Mouse (Mus musculus) adrenal gland, postnatal 10 days (tissue): ENCODE data around the gene Tnk1. TPM values are rescaled to one million over a fixed set of nuclear protein-coding genes. Genes with fewer than 3 reads are reported as not detected.
A peak's percentile ranks its signal among the peaks of the same experiment; 100 is the strongest.

Source experiments
- DNase-seq: peaks from one replicate; pipeline ENCODE4 v3.0.0; 2021; ENCODE audit warnings: mixed read lengths
- microRNA-seq: library from miRNA; unstranded; fragments of <30 nt; microRNA quantifications from one replicate; pipeline ENCODE4 v1.2.0, GENCODE M21; 2021
- total RNA-seq, 2 experiments: library from RNA; stranded (reverse); gene quantifications; 2 replicates each; pipeline ENCODE4 v1.2.3; 2021

The Tnk1 gene
- total RNA-seq, 2 experiments from 2014 or later = 0.12 to 0.24 TPM

- no peak for DNase-seq
These were observed 55.2 kb downstream of the Tnk1 start for GRCm38 (mm10) chr11:69803328-69803727.

- peak; percentile 94 for DNase-seq
These were observed 55.9 kb downstream of the Tnk1 start for GRCm38 (mm10) chr11:69802648-69803105.

GRCm38 (mm10) chr11:69801379-69801977, 57.1 kb downstream of the Tnk1 start, which contains the start of gene Fgf11:
Fgf11 (minus strand) TSS chr11:69801857.
- peak; percentile 31 for DNase-seq

Small RNA genes lying within 50 kb of the gene (microRNA-seq; reads per million reads assigned to microRNA genes)
- gene Mir6924 = not detected

Other genes with a start within 250 kb of the Tnk1 start
- gene Shbg, start 240.8 kb downstream of the Tnk1 start, total RNA-seq = under 1 TPM; 0.27 to 0.36 TPM
- gene Sat2, start 236.7 kb downstream of the Tnk1 start, total RNA-seq = 10 to 100 TPM in 1 of 2 experiments, 1 to 10 TPM in 1; 9.2 to 10.1 TPM
- gene Fxr2, start 225.7 kb downstream of the Tnk1 start, total RNA-seq = 10 to 100 TPM; 61.9 to 80.2 TPM
- gene Sox15, start 203.4 kb downstream of the Tnk1 start, total RNA-seq = not detected
- 100 to 1,000 TPM; 114 to 116 TPM for gene Mpdu1, start 196.1 kb downstream of the Tnk1 start, total RNA-seq
- gene Cd68, start 192.6 kb downstream of the Tnk1 start, total RNA-seq = 10 to 100 TPM in 1 of 2 experiments, 1 to 10 TPM in 1; 9.8 to 12.0 TPM
- 100 to 1,000 TPM; 598 to 631 TPM for gene Eif4a1, start 186.3 kb downstream of the Tnk1 start, total RNA-seq
- 10 to 100 TPM; 62.6 to 76.3 TPM for gene Senp3, start 176.6 kb downstream of the Tnk1 start, total RNA-seq
- gene Tnfsf13, start 172.9 kb downstream of the Tnk1 start, total RNA-seq = 1 to 10 TPM; 2.0 to 5.0 TPM
- gene Tnfsf12, start 162.9 kb downstream of the Tnk1 start, total RNA-seq = 10 to 100 TPM; 18.1 to 19.2 TPM
- gene Tnfsfm13, start 162.6 kb downstream of the Tnk1 start, total RNA-seq = 1 to 10 TPM; 4.2 to 5.1 TPM
- gene Polr2a, start 100.1 kb downstream of the Tnk1 start, total RNA-seq = 10 to 100 TPM; 53.9 to 67.5 TPM
- gene Slc35g3, start 96.8 kb downstream of the Tnk1 start, total RNA-seq = not detected
- 10 to 100 TPM; 35.5 to 41.2 TPM for gene Zbtb4, start 92.8 kb downstream of the Tnk1 start, total RNA-seq
- 1 to 10 TPM; 2.3 to 7.9 TPM for gene Chrnb1, start 62.8 kb downstream of the Tnk1 start, total RNA-seq
- 1 to 10 TPM; 2.4 to 3.8 TPM for gene Fgf11, start 56.9 kb downstream of the Tnk1 start, total RNA-seq
- 1 to 10 TPM; 1.0 TPM for gene Tmem102, start 53.1 kb downstream of the Tnk1 start, total RNA-seq
- gene Gm39566, start 43.4 kb downstream of the Tnk1 start, total RNA-seq = not detected
- not detected for gene Spem2, start 40.3 kb downstream of the Tnk1 start, total RNA-seq
- gene Spem1, start 36.5 kb downstream of the Tnk1 start, total RNA-seq = not detected
- gene Nlgn2, start 20.9 kb downstream of the Tnk1 start, total RNA-seq = 10 to 100 TPM; 17.3 to 23.5 TPM
- 100 to 1,000 TPM; 137 to 145 TPM for gene Tmem256, start 20.2 kb downstream of the Tnk1 start, total RNA-seq
- gene Plscr3, start 12.4 kb downstream of the Tnk1 start, total RNA-seq = 10 to 100 TPM; 49.2 to 59.2 TPM
- gene Tmem95, start 19.3 kb upstream of the Tnk1 start, total RNA-seq = not detected
- gene Kctd11, start 22.7 kb upstream of the Tnk1 start, total RNA-seq = 1 to 10 TPM; 4.1 to 4.2 TPM
- 1 to 10 TPM; 4.3 to 4.7 TPM for gene Acap1, start 36.8 kb upstream of the Tnk1 start, total RNA-seq
- gene 2810408A11Rik, start 42.3 kb upstream of the Tnk1 start, total RNA-seq = 1 to 10 TPM; 3.1 to 3.2 TPM
- gene Neurl4, start 42.3 kb upstream of the Tnk1 start, total RNA-seq = 10 to 100 TPM; 33.6 to 48.1 TPM
- gene Gps2, start 55.2 kb upstream of the Tnk1 start, total RNA-seq = 10 to 100 TPM; 42.3 to 43.1 TPM
- 100 to 1,000 TPM; 578 to 644 TPM for gene Eif5a, start 63.2 kb upstream of the Tnk1 start, total RNA-seq
- gene Ybx2, start 77.1 kb upstream of the Tnk1 start, total RNA-seq = 10 to 100 TPM; 19.6 to 44.5 TPM
- 10 to 100 TPM; 67.6 to 81.9 TPM for gene Slc2a4, start 89.5 kb upstream of the Tnk1 start, total RNA-seq
- 1 to 10 TPM in 1 of 2 experiments, under 1 TPM in 1; 0.70 to 1.2 TPM for gene Cldn7, start 106.0 kb upstream of the Tnk1 start, total RNA-seq
- gene Ctdnep1, start 122.4 kb upstream of the Tnk1 start, total RNA-seq = 100 to 1,000 TPM; 117 to 148 TPM
- gene Elp5, start 123.8 kb upstream of the Tnk1 start, total RNA-seq = 10 to 100 TPM; 66.8 to 71.4 TPM
- 100 to 1,000 TPM; 339 to 345 TPM for gene Gabarap, start 132.4 kb upstream of the Tnk1 start, total RNA-seq
- 10 to 100 TPM; 43.5 to 50.5 TPM for gene Phf23, start 137.0 kb upstream of the Tnk1 start, total RNA-seq
- gene Dvl2, start 141.9 kb upstream of the Tnk1 start, total RNA-seq = 10 to 100 TPM; 15.7 to 23.0 TPM
- gene Acadvl, start 156.7 kb upstream of the Tnk1 start, total RNA-seq = 1,000 to 10,000 TPM; 1,467 to 1,540 TPM
- gene Dlg4, start 158.2 kb upstream of the Tnk1 start, total RNA-seq = 10 to 100 TPM; 29.9 to 37.6 TPM
- 10 to 100 TPM; 35.0 to 76.1 TPM for gene Asgr1, start 195.4 kb upstream of the Tnk1 start, total RNA-seq
- 10 to 100 TPM; 17.1 to 37.9 TPM for gene Asgr2, start 233.9 kb upstream of the Tnk1 start, total RNA-seq